Mouse (Mus musculus) cerebral cortex, adult 2 months (tissue): Measurements from ENCODE around the gene Fam71e1.

Experiments used
- WGBS: fragments of 180-500 bp; shearing (Covaris S2); methylation state at CpG from one replicate; pipeline ENCODE4 v1.1.7; 2018; 5-methylcytosine and 5-hydroxymethylcytosine counted together

Gene Fam71e1

DNA sequence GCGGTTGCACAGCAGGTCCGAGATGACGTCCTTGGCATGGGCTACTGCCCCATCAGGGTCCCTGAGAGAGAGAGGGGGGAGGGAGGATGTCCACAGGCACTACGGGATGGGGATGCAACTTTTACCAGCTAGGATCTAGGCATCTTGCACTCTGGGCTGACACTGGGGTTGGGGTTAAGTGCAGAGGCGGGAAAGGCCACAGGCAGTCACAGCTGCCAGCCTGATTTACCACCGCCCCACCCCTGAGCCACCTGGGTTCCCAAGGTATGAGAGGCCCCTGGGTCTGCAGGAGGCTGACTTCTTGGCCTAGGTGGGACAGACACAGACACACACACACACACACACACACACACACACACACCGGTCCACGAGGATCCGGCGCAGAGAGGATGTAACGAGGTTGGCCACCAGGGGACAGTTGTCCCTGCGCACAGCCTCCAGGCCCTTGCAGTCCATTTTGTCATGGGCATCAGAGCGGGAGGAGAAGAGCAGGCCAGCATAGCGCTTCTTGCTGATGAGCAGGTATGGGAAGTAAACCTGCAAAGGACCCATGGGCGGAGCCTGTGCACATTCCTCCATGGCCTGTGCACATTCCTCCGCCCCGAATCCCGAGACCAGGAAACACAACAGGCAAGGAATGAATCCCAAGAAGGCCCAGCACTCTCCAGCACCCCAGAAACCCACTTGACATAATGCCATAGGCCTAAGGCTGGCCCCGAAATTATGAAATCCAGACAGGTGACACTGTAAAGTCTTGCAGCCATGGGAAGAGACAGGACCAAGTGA, 38.5 kb downstream of the Fam71e1 start:
- WGBS: 92% methylated on average over 19 of the region's 19 CpGs

DNA sequence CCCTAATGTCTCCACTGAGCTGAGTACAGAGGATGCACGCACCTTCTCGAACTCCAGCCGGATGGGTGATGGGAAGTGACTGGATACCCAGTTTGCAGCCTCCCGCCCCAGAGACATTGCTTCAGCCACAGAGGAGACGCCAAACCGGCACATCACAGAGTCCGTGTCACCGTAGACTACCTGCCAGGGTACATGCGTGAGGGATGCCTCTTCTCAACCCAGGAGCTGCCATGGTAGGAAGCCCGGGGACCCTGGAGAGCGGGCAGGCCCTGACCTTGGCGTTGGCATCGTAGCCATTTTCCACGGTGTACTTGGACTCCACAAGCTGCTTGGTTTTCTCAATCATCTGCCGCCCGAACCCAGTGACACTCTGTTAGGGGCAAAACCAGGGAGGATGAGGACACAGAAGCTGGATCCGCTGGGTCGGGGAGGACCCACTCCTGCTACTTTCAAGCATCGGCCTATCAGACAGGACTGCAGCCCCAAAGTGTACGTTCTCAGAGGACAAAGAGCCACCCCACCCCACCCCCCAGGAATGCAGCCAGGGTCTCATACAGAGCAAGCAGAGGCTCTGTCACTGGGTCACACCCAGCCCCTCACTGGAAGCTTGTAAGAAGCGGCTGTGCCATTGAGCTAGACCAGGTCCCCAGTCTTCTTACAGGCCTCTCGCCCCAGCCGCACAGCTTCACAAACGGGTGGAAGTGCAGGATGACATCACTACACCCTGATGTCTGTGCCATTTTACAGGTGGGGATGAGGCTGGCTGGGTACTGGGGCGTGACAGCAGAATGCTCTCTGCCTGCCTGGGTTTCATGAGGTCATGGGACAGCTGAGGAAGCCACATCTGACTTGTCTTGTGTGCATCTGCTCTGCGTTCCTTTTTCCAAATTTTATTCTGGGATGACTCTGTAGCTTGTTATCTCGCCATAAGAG, 39.5 kb downstream of the Fam71e1 start:
- 90% methylated on average over 27 of the region's 27 CpGs for WGBS

DNA sequence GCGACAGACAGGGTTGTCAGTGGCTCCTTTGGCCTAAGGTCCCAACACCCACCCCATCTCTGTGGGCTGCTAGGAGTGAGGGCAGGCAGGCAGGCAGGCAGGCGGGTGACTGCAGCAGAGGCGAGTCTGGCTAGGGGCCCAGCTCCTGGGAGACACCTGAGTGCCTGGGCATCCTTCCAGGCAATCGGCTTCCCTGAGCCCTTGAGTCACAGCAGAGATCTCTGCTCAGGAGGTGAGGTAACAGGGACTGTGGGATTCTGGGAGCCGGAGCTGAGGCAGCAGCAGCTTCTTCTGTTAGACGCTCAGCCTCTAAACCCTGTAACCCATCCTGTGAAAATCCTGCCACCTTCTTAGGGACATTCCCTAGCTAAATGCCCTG, 40.2 kb downstream of the Fam71e1 start:
- WGBS: 53% methylated on average over 6 of the region's 6 CpGs

DNA sequence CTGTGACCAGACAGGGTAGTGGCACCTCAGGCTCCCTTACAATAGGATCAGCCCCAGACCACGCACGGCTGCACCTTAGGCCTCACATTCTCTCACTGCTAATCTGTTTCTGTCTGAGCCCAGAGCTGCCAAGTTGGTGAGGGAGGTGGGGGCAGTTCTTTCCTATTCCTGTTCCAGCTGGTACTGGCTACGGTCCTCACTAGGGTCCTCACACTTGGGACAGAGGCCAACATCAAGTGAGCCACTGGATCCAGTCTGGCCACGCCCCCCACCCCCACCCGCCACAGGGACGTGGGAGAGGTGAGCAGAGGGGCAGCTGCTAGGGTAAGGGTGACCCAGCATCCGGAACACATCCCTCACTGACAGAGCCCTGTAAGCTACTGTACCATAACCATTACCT, 40.6 kb downstream of the Fam71e1 start:
- 67% methylated on average over 7 of the region's 7 CpGs for WGBS

DNA sequence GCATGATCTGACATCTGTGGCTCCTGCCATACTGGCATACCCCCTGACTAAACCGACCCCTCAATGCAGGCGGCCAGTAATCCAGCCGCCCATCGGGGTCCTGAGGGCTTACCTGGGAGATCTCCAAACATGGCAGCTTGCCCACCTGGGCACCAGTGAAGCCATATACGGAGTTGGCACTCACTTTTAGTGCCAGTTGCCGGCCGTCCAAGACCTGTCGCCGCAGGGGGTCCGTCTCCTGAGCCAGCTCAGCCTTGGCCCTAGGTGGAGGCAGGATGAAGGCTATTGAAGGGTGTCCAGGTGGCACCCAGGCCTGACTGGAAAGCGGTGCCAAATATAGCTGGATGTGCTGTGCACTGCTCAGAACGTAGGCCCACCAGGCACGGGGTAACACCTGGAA, 41.1 kb downstream of the Fam71e1 start:
- 88% methylated on average over 13 of the region's 13 CpGs for WGBS

DNA sequence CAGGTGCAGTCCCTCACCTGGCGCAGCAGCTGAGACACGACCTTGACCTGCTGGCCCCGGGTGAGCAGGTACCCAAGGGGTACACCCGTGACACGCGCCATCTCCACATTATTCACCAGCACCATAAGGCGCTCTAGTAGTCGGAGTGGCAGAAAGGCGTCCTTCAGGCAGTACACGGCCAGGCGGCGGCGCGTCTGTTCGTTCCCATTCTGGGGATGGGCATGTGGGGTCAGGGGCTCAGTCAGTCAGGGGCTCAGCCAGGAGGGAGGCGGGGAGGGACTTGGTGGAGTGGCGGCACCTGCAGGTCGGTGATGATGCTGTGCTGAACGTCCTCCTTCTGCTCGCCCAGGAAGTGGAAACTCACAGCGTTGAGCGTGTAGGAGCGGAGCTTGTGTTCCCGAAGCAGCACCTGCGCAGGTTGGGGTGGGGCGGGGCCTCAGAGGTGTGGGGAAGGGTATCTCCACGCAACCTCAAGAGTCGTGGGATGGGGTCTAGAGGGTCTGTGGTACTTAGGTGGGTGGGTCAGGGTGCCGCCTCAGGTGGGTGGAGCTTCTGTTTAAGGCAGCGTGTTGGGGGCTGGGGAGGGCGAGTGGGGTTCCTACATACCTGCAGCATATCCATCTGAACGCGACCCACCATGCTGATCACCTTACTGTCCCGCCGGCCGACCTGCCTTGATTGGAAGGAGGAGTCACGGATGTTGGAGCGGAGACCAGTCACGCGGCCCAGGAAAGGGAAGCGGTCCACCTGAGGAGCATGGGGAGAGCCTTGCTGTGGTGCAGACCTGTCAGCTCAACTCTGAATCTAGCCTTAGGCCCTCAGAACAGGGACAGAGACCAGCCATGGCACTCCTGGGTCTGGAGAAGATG, 42.6 kb downstream of the Fam71e1 start:
- 95% methylated on average over 41 of the region's 41 CpGs for WGBS

DNA sequence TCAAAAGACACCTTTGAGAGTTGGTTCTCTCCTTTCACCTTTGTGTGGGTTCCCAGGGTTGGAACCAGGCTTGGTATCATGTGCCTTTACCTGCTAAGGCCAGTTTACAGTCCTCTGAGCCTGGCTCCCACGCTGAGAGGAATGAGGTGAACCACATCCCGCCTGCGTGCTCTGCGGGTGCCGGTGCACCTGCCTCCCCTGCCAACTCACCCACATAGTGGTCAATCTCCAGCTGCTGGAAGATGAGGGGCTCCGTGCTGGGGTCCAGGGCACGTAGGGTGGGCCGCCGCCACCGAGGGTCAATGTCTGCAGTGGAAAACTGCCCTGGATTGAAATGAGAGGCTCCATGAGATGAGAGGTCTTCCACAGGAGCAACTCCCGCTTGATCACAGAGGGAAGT, 46.2 kb downstream of the Fam71e1 start:
- 91% methylated on average over 11 of the region's 11 CpGs for WGBS

DNA sequence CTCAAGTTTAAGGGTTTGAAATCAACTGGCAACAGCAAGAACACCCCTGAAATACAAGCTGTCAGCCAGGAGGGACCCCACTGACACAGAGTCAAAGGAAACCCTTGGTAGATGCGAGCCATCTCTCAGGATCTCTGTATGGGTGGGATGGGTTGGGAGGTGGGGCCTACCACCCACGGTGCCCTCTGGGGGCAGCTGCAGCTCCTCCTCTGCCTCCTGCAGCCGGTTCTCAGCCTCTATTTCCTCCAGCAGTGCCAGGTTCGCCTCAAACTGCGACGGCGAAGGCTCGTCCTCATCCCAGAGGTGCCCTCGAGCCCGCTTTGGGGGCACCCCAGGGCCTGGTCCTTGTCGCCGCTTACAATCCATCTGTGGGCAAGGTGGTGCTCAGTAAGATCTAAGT, 46.7 kb downstream of the Fam71e1 start:
- WGBS: 82% methylated on average over 12 of the region's 12 CpGs

DNA sequence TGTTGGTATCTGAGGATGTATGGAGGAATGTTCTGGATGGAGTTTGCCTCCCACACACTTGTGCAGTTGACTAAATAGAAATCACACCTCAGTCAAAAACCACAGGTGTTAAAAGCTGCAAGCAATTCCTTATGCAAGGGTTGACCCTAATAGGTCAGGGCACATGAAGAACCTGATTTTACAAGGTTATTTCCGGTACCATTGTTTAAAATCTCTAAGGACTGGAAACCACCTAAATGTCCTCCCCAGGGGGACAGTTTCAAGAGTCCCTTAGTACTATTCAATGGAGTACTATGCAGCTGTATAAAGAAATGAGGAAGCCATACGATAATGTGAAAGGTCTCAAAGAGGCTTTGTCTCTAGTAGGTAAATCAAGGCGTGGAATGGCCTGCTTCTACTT, 49.9 kb downstream of the Fam71e1 start:
- WGBS: 98% methylated on average over 3 of the region's 3 CpGs

DNA sequence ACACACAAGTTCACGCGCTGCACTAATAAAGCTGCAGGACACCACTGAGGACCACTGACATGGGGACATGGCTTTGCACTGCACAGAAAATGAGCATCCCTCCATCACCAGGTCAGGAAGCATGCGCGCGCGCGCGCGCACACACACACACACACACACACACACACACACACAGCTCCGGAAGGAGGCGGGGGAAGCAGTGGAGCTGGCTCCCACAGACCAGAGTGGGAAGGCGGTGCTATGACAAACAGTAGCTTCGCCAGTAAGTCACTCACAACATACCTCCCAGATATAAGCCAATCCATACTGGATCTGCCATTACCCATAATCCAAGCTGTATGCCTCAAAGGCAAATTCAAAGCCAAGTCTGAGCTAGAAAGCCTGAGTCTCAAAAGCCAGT, 50.7 kb downstream of the Fam71e1 start:
- 94% methylated on average over 13 of the region's 13 CpGs for WGBS

DNA sequence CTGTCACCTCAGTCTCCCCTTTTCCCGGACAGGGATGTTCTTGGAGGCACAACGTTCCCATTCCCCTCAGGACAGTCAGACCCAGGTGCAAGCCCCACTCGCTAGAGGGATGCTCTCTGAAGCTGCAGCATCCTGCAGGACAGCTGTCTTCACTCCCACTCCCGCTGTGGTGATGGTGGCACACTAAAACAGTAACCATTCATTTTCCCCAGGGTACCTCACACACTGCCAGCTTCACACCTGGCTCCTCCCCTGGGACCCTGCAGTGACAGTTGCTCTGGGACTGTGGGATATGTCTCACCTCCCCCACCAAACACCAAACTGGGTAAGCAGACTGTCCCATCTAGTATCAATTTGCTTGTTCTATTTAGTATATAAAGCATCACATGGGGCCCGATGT, 51.3 kb downstream of the Fam71e1 start:
- 16% methylated on average over 5 of the region's 5 CpGs for WGBS

DNA sequence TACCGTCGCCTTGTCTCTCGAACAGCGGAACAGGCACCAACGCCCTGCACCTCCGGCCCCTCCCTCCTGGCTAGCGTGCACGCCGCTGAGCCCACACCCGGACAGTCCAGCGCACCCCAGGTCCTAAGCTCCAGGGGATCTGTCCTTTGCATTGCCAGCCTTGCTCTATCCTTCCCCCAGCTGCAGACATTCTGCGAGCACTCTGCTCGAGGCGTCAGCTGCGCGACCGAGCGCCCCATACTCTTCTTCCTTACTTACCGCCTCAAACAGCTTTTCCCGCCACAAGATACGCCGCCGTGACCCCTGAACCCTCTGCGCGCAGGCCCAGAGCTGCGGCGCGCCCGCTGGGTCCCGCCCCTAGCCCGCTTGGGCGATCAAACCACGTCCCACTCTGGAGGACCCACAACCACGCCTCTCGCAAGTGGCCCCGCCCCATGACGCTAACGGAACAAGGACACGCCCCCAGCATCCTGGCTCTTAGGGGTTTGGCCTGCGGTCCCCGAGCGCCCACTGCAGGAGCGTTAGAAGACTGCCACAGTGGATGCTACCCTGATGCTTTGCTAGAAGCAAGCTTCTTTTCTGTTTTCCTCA, 52.2 kb downstream of the Fam71e1 start, which contains the start of gene Pold1:
Pold1 (minus strand) TSS at position 353 of the 591 bp plus-strand sequence.
- under 1% methylated on average over 43 of the region's 43 CpGs for WGBS

DNA sequence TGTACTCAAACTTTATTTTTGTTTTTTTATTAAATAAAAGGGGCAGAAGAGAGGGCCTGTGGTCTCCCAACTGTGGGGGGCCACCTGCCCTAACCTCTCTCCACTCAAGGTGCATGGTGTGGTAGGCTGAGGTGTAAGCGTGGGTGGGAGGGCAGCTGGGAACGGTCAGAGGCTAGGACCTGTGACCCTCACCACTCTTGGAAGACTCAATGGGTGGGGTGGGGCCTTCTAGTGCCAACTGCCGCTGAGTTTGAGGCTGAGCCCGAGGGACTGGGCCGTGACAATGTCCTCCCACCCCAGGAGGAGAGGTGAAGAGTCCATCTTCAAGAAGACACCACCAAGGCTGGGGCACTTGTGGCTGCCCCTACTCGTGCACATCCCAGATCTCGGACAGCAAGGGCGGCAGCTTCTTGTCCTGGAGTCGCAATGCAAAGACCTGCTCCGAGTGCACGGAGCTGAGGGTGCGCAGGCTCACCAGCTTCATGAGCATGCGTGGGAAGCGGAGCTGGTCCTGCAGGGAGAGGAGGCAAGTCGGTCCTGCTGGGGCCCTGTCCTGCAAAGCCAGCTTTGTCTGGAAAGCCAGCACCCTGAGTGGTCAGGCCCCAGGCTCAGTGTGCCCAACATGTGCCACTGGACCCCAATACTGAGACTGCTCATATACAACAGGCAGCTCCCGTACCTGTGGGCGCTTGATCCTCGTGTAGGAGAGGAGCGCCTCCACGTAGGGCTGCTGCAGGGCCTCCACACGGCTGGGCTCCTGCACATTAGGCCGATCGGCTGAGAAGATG, 53.4 kb downstream of the Fam71e1 start:
- 95% methylated on average over 23 of the region's 23 CpGs for WGBS

DNA sequence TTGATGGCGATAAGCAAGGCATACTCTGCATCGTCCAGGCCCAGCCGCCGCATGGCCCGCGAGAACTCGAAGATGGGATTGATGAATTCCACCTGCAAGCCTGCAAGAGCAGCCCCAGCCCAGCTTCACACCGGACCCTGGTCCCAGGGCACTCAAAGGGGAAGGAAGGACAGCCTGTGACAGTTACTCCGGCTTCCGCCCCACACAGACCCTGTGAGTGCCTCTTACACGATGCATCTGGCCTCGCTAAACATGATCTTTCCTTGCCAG, 54.0 kb downstream of the Fam71e1 start:
- 97% methylated on average over 12 of the region's 12 CpGs for WGBS
